15 mouse cellular contexts compared by ENCODE assay signal in genomic region chr15:102188883-102189282, GRCm38 (mm10). TPM values are rescaled to one million over a fixed set of nuclear protein-coding genes. Genes with fewer than 3 reads are reported as not detected.
A peak's percentile ranks its signal among the peaks of the same experiment; 100 is the strongest.
DNase-seq lines count a peak whose midpoint lies in the region; ATAC-seq and TF ChIP-seq lines count a peak whose summit lies in the region.
"Had no signal": no experiment of that assay in that cellular context is flagged by ENCODE, and none has a peak within 500 bp of the region (broad histone marks: within the 10 kb centered on the region; RNA-seq: fewer than 3 reads in every experiment).

No protein-coding gene starts in this region.

- no peak overlapping the region for H3K4me2 ChIP-seq in lung, embryonic 14.5 days
- no peak overlapping the region; the same call in 1 of the 2 replicates for H3K4me2 ChIP-seq in intestine, embryonic 14.5 days (ENCODE audit: low read length)
- no peak overlapping the region for H3K4me2 ChIP-seq in kidney, embryonic 16.5 days (replicated peaks; ENCODE audit: low read depth, low read length)
- no peak overlapping the region for H3K4me2 ChIP-seq in midbrain, postnatal 0 days (ENCODE audit: low read depth, low read length, poor library complexity, severe bottlenecking)
- H3K4me2 ChIP-seq: heart, embryonic 12.5 days; hindbrain, embryonic 15.5 days; limb, embryonic 13.5 days had no signal

- no peak for TF ChIP-seq CTCF in lung, embryonic 14.5 days (IDR thresholded peaks at IDR 0.05; ENCODE audit: low read depth)
- TF ChIP-seq CTCF in small intestine, adult 2 months (IDR thresholded peaks at IDR 0.05; ENCODE audit: extremely low read depth, insufficient read length, insufficient replicate concordance, low read depth, low read length), result no peak
- no peak for TF ChIP-seq CTCF in cerebellum, adult 2 months (IDR thresholded peaks at IDR 0.05; ENCODE audit: borderline replicate concordance, insufficient read depth, low read depth, low read length)
- no peak for TF ChIP-seq CTCF in midbrain, postnatal 0 days (IDR thresholded peaks at IDR 0.05)

- peaks cover 22% of the 10 kb centered on the region; the same call in 1 of the 2 replicates for H3K36me3 ChIP-seq in lung, embryonic 14.5 days (ENCODE audit: insufficient read depth)
- H3K36me3 ChIP-seq in intestine, embryonic 14.5 days (ENCODE audit: control insufficient read depth, insufficient read depth, low read length), result peaks cover 27% of the 10 kb centered on the region
- H3K36me3 ChIP-seq in kidney, embryonic 16.5 days (ENCODE audit: insufficient read depth, low read length), result peaks cover 13% of the 10 kb centered on the region
- H3K36me3 ChIP-seq in small intestine, adult 2 months (ENCODE audit: control insufficient read depth, insufficient read depth, low read length), result no peaks in the 10 kb centered on the region; the same call in 1 of the 2 replicates
- H3K36me3 ChIP-seq in midbrain, postnatal 0 days (ENCODE audit: insufficient read depth, low read length), result no peaks in the 10 kb centered on the region; the same call in 1 of the 2 replicates

- H3K4me1 ChIP-seq in lung, embryonic 14.5 days (ENCODE audit: insufficient read depth), result peaks cover 5% of the 10 kb centered on the region; the same call in 1 of the 2 replicates
- H3K4me1 ChIP-seq in intestine, embryonic 14.5 days (replicated peaks; ENCODE audit: control insufficient read depth, insufficient read depth, low read length), result no peaks in the 10 kb centered on the region
- H3K4me1 ChIP-seq in kidney, embryonic 16.5 days (ENCODE audit: insufficient read depth, low read length), result peaks cover 17% of the 10 kb centered on the region
- peaks cover 10% of the 10 kb centered on the region for H3K4me1 ChIP-seq in small intestine, adult 2 months (ENCODE audit: control insufficient read depth, insufficient read depth, insufficient read length, low read length)
- no peaks in the 10 kb centered on the region for H3K4me1 ChIP-seq in cerebellum, adult 2 months (ENCODE audit: control insufficient read depth, insufficient read depth, low read length)
- no peaks in the 10 kb centered on the region for H3K4me1 ChIP-seq in midbrain, postnatal 0 days (ENCODE audit: insufficient read depth, low read length)
- H3K4me1 ChIP-seq: hindbrain, embryonic 15.5 days had no signal

- no peak for DNase-seq in lung, embryonic 14.5 days
- no peak for DNase-seq in lung, postnatal 25 days (ENCODE audit: low spot score)
- no peak for DNase-seq in intestine, embryonic 14.5 days (ENCODE audit: low spot score)
- DNase-seq in gastrocnemius, adult 18-20 months (ENCODE audit: low spot score), result no peak
- no peak for DNase-seq in cerebellum, adult 2 months
- no peak for DNase-seq in midbrain, postnatal 0 days (ENCODE audit: low spot score)
- DNase-seq: adrenal gland, postnatal 10 days; gastrocnemius, postnatal 36 days had no signal

- no peak overlapping the region for H3K9ac ChIP-seq in lung, embryonic 14.5 days
- no peak overlapping the region for H3K9ac ChIP-seq in intestine, embryonic 14.5 days (ENCODE audit: low read length)
- peak overlapping the region; percentile 52 for H3K9ac ChIP-seq in kidney, embryonic 16.5 days (replicated peaks; ENCODE audit: low read length)
- no peak overlapping the region for H3K9ac ChIP-seq in midbrain, postnatal 0 days (replicated peaks; ENCODE audit: low read length, poor library complexity, severe bottlenecking)
- H3K9ac ChIP-seq: heart, embryonic 12.5 days; hindbrain, embryonic 15.5 days; limb, embryonic 13.5 days had no signal

- no peak overlapping the region for H3K4me3 ChIP-seq in lung, embryonic 14.5 days (ENCODE audit: low read depth, low read length)
- no peak overlapping the region for H3K4me3 ChIP-seq in intestine, embryonic 14.5 days (ENCODE audit: low read depth, low read length)
- peak overlapping the region; percentile 10 for H3K4me3 ChIP-seq in kidney, embryonic 16.5 days (ENCODE audit: low read length)
- H3K4me3 ChIP-seq in small intestine, adult 2 months (ENCODE audit: low read depth, low read length), result peak overlapping the region; percentile 2
- H3K4me3 ChIP-seq in cerebellum, adult 2 months (replicated peaks; ENCODE audit: insufficient read depth, low read depth, low read length), result no peak overlapping the region
- H3K4me3 ChIP-seq in midbrain, postnatal 0 days (ENCODE audit: low read depth, low read length), result no peak overlapping the region
- H3K4me3 ChIP-seq: heart, embryonic 12.5 days; hindbrain, embryonic 15.5 days; limb, embryonic 13.5 days had no signal

- peak overlapping the region; percentile 65; the same call in 1 of the 2 replicates for H3K27ac ChIP-seq in lung, embryonic 14.5 days (ENCODE audit: low read depth)
- no peak overlapping the region for H3K27ac ChIP-seq in intestine, embryonic 14.5 days (ENCODE audit: low read depth)
- H3K27ac ChIP-seq in kidney, embryonic 16.5 days (ENCODE audit: low read length), result peak overlapping the region; percentile 58; the same call in 1 of the 2 replicates
- H3K27ac ChIP-seq in small intestine, adult 2 months (ENCODE audit: insufficient read depth, low read depth, low read length), result no peak overlapping the region
- no peak overlapping the region for H3K27ac ChIP-seq in cerebellum, adult 2 months (ENCODE audit: insufficient read depth, low read length)
- no peak overlapping the region for H3K27ac ChIP-seq in midbrain, postnatal 0 days (ENCODE audit: low read depth, low read length)
- H3K27ac ChIP-seq: hindbrain, embryonic 15.5 days; limb, embryonic 13.5 days had no signal

- no peaks in the 10 kb centered on the region for H3K9me3 ChIP-seq in lung, embryonic 14.5 days (ENCODE audit: low read depth, low read length)
- no peaks in the 10 kb centered on the region for H3K9me3 ChIP-seq in intestine, embryonic 14.5 days (ENCODE audit: control insufficient read depth, low read length)
- H3K9me3 ChIP-seq in kidney, embryonic 16.5 days (ENCODE audit: low read length), result no peaks in the 10 kb centered on the region
- H3K9me3 ChIP-seq in midbrain, postnatal 0 days (ENCODE audit: low read length), result no peaks in the 10 kb centered on the region
- H3K9me3 ChIP-seq: heart, embryonic 12.5 days; hindbrain, embryonic 15.5 days; limb, embryonic 13.5 days had no signal

- WGBS in lung, embryonic 14.5 days, result 52% methylated on average over 6 of the region's 6 CpGs
- 57% methylated on average over 6 of the region's 6 CpGs for WGBS in intestine, embryonic 14.5 days
- 65% methylated on average over 6 of the region's 6 CpGs for WGBS in kidney, embryonic 16.5 days
- 22% methylated on average over 6 of the region's 6 CpGs for WGBS in small intestine, adult 2 months
- WGBS in cerebellum, adult 2 months, result 57% methylated on average over 6 of the region's 6 CpGs
- 60% methylated on average over 6 of the region's 6 CpGs for WGBS in midbrain, postnatal 0 days

- TF ChIP-seq POLR2A in small intestine, adult 2 months (IDR thresholded peaks at IDR 0.05; ENCODE audit: low read depth, low read length), result no peak
- TF ChIP-seq POLR2A in cerebellum, adult 2 months (IDR thresholded peaks at IDR 0.05; ENCODE audit: borderline replicate concordance, insufficient read depth, low read length), result no peak

- no peaks in the 10 kb centered on the region for H3K27me3 ChIP-seq in lung, embryonic 14.5 days (ENCODE audit: insufficient read depth, low read length)
- H3K27me3 ChIP-seq in intestine, embryonic 14.5 days (replicated peaks; ENCODE audit: control insufficient read depth, insufficient read depth, low read length), result no peaks in the 10 kb centered on the region
- H3K27me3 ChIP-seq in kidney, embryonic 16.5 days (ENCODE audit: insufficient read depth, low read length), result no peaks in the 10 kb centered on the region
- no peaks in the 10 kb centered on the region for H3K27me3 ChIP-seq in small intestine, adult 2 months (ENCODE audit: control insufficient read depth, insufficient read depth, low read length)
- no peaks in the 10 kb centered on the region for H3K27me3 ChIP-seq in cerebellum, adult 2 months (ENCODE audit: control insufficient read depth, insufficient read depth, low read length)
- H3K27me3 ChIP-seq in midbrain, postnatal 0 days (ENCODE audit: insufficient read depth, low read length), result no peaks in the 10 kb centered on the region
- H3K27me3 ChIP-seq: heart, embryonic 12.5 days; hindbrain, embryonic 15.5 days; limb, embryonic 13.5 days; Patski had no signal

- no peak for ATAC-seq in lung, embryonic 14.5 days (ENCODE audit: insufficient read depth)
- 0 out of 2 replicates have a peak, but pooled peaks have one; percentile 51 for ATAC-seq in intestine, embryonic 14.5 days (replicated peaks; ENCODE audit: low FRiP score, low TSS enrichment, low read depth)
- ATAC-seq in kidney, embryonic 16.5 days (ENCODE audit: low FRiP score, low TSS enrichment), result peak; percentile 58
- no peak for ATAC-seq in midbrain, postnatal 0 days (ENCODE audit: low FRiP score)
- ATAC-seq: Patski had no signal

RNA-seq across cellular contexts. Expression of gene Zfp740, which starts 14.2 kb away (rescaled TPM):
- 60.4 and 64.1 TPM in 2 replicates for polyA plus RNA-seq in lung, embryonic 14.5 days (2014; fragmentation: Nextera tagmentation; extraction: Ambion mirVana)
- 47.0 and 55.3 TPM in 2 replicates for polyA plus RNA-seq in intestine, embryonic 14.5 days (2014; fragmentation: Nextera tagmentation; extraction: Ambion mirVana)
- polyA plus RNA-seq in kidney, embryonic 16.5 days (2015; fragmentation: Nextera tagmentation; extraction: Ambion mirVana), result 82.1 and 88.7 TPM in 2 replicates
- polyA plus RNA-seq in small intestine, adult 2 months (2012; rRNA removed), result 5.7 and 13.4 TPM in 2 replicates
- total RNA-seq in gastrocnemius, adult 18-20 months (2021), result 10 to 100 TPM; 24.0 to 29.0 TPM
- 79.3 and 81.7 TPM in 2 replicates for polyA plus RNA-seq in cerebellum, adult 2 months (2012; rRNA removed)
- total RNA-seq in midbrain, postnatal 0 days (2014; rRNA removed), result 42.9 and 57.7 TPM in 2 replicates
- polyA plus RNA-seq in midbrain, postnatal 0 days (2015; fragmentation: Nextera tagmentation; extraction: Ambion mirVana), result 25.1 and 27.6 TPM in 2 replicates

RNA-seq across cellular contexts. Expression of gene Csad, which starts 15.6 kb away (rescaled TPM):
- polyA plus RNA-seq in lung, embryonic 14.5 days (2014; fragmentation: Nextera tagmentation; extraction: Ambion mirVana), result 59.1 and 68.1 TPM in 2 replicates
- 52.3 and 53.6 TPM in 2 replicates for polyA plus RNA-seq in intestine, embryonic 14.5 days (2014; fragmentation: Nextera tagmentation; extraction: Ambion mirVana)
- polyA plus RNA-seq in kidney, embryonic 16.5 days (2015; fragmentation: Nextera tagmentation; extraction: Ambion mirVana), result 131 and 153 TPM in 2 replicates
- 12.7 and 21.1 TPM in 2 replicates for polyA plus RNA-seq in small intestine, adult 2 months (2012; rRNA removed)
- 1 to 10 TPM; 5.9 to 7.8 TPM for total RNA-seq in gastrocnemius, adult 18-20 months (2021)
- polyA plus RNA-seq in cerebellum, adult 2 months (2012; rRNA removed), result 53.0 and 60.3 TPM in 2 replicates
- total RNA-seq in midbrain, postnatal 0 days (2014; rRNA removed), result 30.3 and 47.5 TPM in 2 replicates
- 32.8 and 34.6 TPM in 2 replicates for polyA plus RNA-seq in midbrain, postnatal 0 days (2015; fragmentation: Nextera tagmentation; extraction: Ambion mirVana)

RNA-seq across cellular contexts. Expression of gene Soat2, which starts 38.6 kb away (rescaled TPM):
- polyA plus RNA-seq in lung, embryonic 14.5 days (2014; fragmentation: Nextera tagmentation; extraction: Ambion mirVana), result 0.16 and 0.19 TPM in 2 replicates
- polyA plus RNA-seq in intestine, embryonic 14.5 days (2014; fragmentation: Nextera tagmentation; extraction: Ambion mirVana), result 3.0 and 4.7 TPM in 2 replicates
- 0.40 and 0.41 TPM in 2 replicates for polyA plus RNA-seq in kidney, embryonic 16.5 days (2015; fragmentation: Nextera tagmentation; extraction: Ambion mirVana)
- 94.1 and 454 TPM in 2 replicates for polyA plus RNA-seq in small intestine, adult 2 months (2012; rRNA removed)
- total RNA-seq in gastrocnemius, adult 18-20 months (2021), result under 1 TPM in 1 of 2 experiments, not detected in 1; 0.09 TPM
- polyA plus RNA-seq in cerebellum, adult 2 months (2012; rRNA removed), result 0.08 TPM in 1 of 2 replicates, not detected in the other
- total RNA-seq in midbrain, postnatal 0 days (2014; rRNA removed), result 0.61 TPM in 1 of 2 replicates, not detected in the other
- 0.06 and 0.12 TPM in 2 replicates for polyA plus RNA-seq in midbrain, postnatal 0 days (2015; fragmentation: Nextera tagmentation; extraction: Ambion mirVana)
- total RNA-seq: layer of hippocampus, postnatal 14 days had no signal

RNA-seq across cellular contexts. Expression of gene Itgb7, which starts 42.9 kb away (rescaled TPM):
- polyA plus RNA-seq in lung, embryonic 14.5 days (2014; fragmentation: Nextera tagmentation; extraction: Ambion mirVana), result 1.4 and 2.6 TPM in 2 replicates
- 13.3 and 13.5 TPM in 2 replicates for polyA plus RNA-seq in intestine, embryonic 14.5 days (2014; fragmentation: Nextera tagmentation; extraction: Ambion mirVana)
- 1.4 and 1.9 TPM in 2 replicates for polyA plus RNA-seq in kidney, embryonic 16.5 days (2015; fragmentation: Nextera tagmentation; extraction: Ambion mirVana)
- 16.4 and 23.2 TPM in 2 replicates for polyA plus RNA-seq in small intestine, adult 2 months (2012; rRNA removed)
- total RNA-seq in gastrocnemius, adult 18-20 months (2021), result 1 to 10 TPM; 1.1 to 1.2 TPM
- polyA plus RNA-seq in cerebellum, adult 2 months (2012; rRNA removed), result 5.2 and 8.4 TPM in 2 replicates
- 0.88 and 1.5 TPM in 2 replicates for total RNA-seq in midbrain, postnatal 0 days (2014; rRNA removed)
- 1.1 and 1.2 TPM in 2 replicates for polyA plus RNA-seq in midbrain, postnatal 0 days (2015; fragmentation: Nextera tagmentation; extraction: Ambion mirVana)

RNA-seq across cellular contexts. Expression of gene Igfbp6, which starts 44.7 kb away (rescaled TPM):
- polyA plus RNA-seq in lung, embryonic 14.5 days (2014; fragmentation: Nextera tagmentation; extraction: Ambion mirVana), result 6.8 and 7.2 TPM in 2 replicates
- 8.8 and 10.4 TPM in 2 replicates for polyA plus RNA-seq in intestine, embryonic 14.5 days (2014; fragmentation: Nextera tagmentation; extraction: Ambion mirVana)
- 33.0 and 33.9 TPM in 2 replicates for polyA plus RNA-seq in kidney, embryonic 16.5 days (2015; fragmentation: Nextera tagmentation; extraction: Ambion mirVana)
- 5.4 and 22.3 TPM in 2 replicates for polyA plus RNA-seq in small intestine, adult 2 months (2012; rRNA removed)
- total RNA-seq in gastrocnemius, adult 18-20 months (2021), result 10 to 100 TPM; 32.2 to 50.3 TPM
- 15.0 and 18.7 TPM in 2 replicates for polyA plus RNA-seq in cerebellum, adult 2 months (2012; rRNA removed)
- total RNA-seq in midbrain, postnatal 0 days (2014; rRNA removed), result 11.9 and 13.6 TPM in 2 replicates
- 9.9 and 12.7 TPM in 2 replicates for polyA plus RNA-seq in midbrain, postnatal 0 days (2015; fragmentation: Nextera tagmentation; extraction: Ambion mirVana)

Comparison
In these comparisons a context has a peak if more than half of its experiments do, and no peak if none do; other contexts are left out.
1. ATAC-seq: peak in intestine, embryonic 14.5 days (single experiment) and kidney, embryonic 16.5 days (single experiment); none in lung, embryonic 14.5 days (single experiment) and midbrain, postnatal 0 days (single experiment).
2. H3K27ac ChIP-seq: peak in lung, embryonic 14.5 days (single experiment) and kidney, embryonic 16.5 days (single experiment); none in intestine, embryonic 14.5 days (single experiment), small intestine, adult 2 months (single experiment), cerebellum, adult 2 months (single experiment) and midbrain, postnatal 0 days (single experiment).
3. H3K4me3 ChIP-seq: peak in kidney, embryonic 16.5 days (single experiment) and small intestine, adult 2 months (single experiment); none in lung, embryonic 14.5 days (single experiment), intestine, embryonic 14.5 days (single experiment), cerebellum, adult 2 months (single experiment) and midbrain, postnatal 0 days (single experiment).
4. RNA of gene Soat2, which starts 38.6 kb away (polyA plus RNA-seq): 94.1 to 454 TPM in small intestine, adult 2 months; 3.0 to 4.7 TPM in intestine, embryonic 14.5 days, 0.40 to 0.41 TPM in kidney, embryonic 16.5 days, 0.16 to 0.19 TPM in lung, embryonic 14.5 days, 0.06 to 0.12 TPM in midbrain, postnatal 0 days and 0.08 TPM in cerebellum, adult 2 months; every median in the first group is over 10 times any median in the second.